Mouse (Mus musculus): ENCODE measurements around the gene Lamb2.

GRCm38 (mm10) chr9:108451519-108452160 lies 27.9 kb upstream of the Lamb2 start:
- TF ChIP-seq GATA1 (IDR thresholded peaks at IDR 0.05; ENCODE audit: borderline replicate concordance, low read length) (no peak), FLI1 (IDR thresholded peaks at IDR 0.05; ENCODE audit: low read length) (no peak)
